8 mouse cellular contexts compared by ENCODE assay signal in the genomic region with DNA sequence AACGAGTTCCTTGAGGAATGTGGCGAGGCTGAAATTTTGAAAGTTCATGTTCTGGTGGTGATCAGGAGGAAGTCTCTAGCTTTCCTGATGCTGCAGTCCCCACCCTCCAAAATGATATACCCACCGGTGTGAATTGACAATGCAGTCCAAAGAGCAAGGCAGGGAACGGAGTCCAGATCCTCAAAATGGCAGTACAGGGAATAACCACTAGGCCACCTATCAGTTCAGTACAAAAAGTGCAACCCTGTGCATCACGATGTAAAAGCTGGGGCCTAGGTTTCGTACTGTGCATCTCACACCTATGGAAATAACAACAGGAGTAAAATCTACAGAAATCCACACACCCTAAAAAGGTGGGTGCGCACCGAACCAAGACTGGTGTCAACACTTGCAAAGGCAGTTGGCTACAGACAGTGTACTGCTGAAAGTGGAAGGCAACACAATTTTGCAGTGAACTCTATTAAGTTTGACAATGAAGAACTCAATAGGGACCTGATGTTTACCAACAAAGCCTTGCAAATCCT. TPM values are rescaled to one million over a fixed set of nuclear protein-coding genes. Genes with fewer than 3 reads are reported as not detected.
DNase-seq lines count a peak whose midpoint lies in the region; ATAC-seq and TF ChIP-seq lines count a peak whose summit lies in the region.

No protein-coding gene starts in this region.

- H3K9ac ChIP-seq in limb, embryonic 15.5 days = no peak overlapping the region
- H3K9ac ChIP-seq in stomach, postnatal 0 days (ENCODE audit: low read length) = peak overlapping the region; percentile 23; the same call in 1 of the 2 replicates

- no peaks in the 10 kb centered on the region; the same call in none of the 2 replicates for H3K36me3 ChIP-seq in testis, adult 2 months (ENCODE audit: control insufficient read depth, insufficient read depth, low read length)
- H3K36me3 ChIP-seq in limb, embryonic 15.5 days = peaks cover 19% of the 10 kb centered on the region
- no peaks in the 10 kb centered on the region for H3K36me3 ChIP-seq in stomach, postnatal 0 days (ENCODE audit: control insufficient read depth, insufficient read depth, low read length)

- intact Hi-C loops in left cerebral cortex, postnatal 25 days (cut with DNase I) = no loop called here

- H3K4me3 ChIP-seq in testis, adult 2 months (ENCODE audit: control insufficient read depth, low read depth, low read length) = peak overlapping the region; percentile 88; the same call in 1 of the 2 replicates
- peak overlapping the region; percentile 98 for H3K4me3 ChIP-seq in limb, embryonic 15.5 days
- peak overlapping the region; percentile 98 for H3K4me3 ChIP-seq in stomach, postnatal 0 days (ENCODE audit: low read depth, low read length)

- no peaks in the 10 kb centered on the region for H3K9me3 ChIP-seq in limb, embryonic 15.5 days
- no peaks in the 10 kb centered on the region for H3K9me3 ChIP-seq in stomach, postnatal 0 days (ENCODE audit: control insufficient read depth, low read length)

- peak overlapping the region; percentile 62 for H3K4me2 ChIP-seq in limb, embryonic 15.5 days
- peak overlapping the region; percentile 66 for H3K4me2 ChIP-seq in stomach, postnatal 0 days (replicated peaks; ENCODE audit: low read depth)

- TF ChIP-seq EP300 in stomach, postnatal 0 days (optimal IDR thresholded peaks at IDR 0.05) = no peak

- no peak for ATAC-seq in limb, embryonic 15.5 days (ENCODE audit: insufficient number of reproducible peaks, low FRiP score, low TSS enrichment, low read depth)
- ATAC-seq in stomach, postnatal 0 days (ENCODE audit: low FRiP score, low TSS enrichment) = no peak

- no peak for TF ChIP-seq POLR2A in testis, adult 2 months (IDR thresholded peaks at IDR 0.05; ENCODE audit: control insufficient read depth, low read depth, low read length)

- peak; percentile 33 for DNase-seq in cerebellum, adult 9-10 months
- no peak for DNase-seq in cerebellum, postnatal 10 days
- DNase-seq in testis, postnatal 10 days (ENCODE audit: low spot score) = no peak
- DNase-seq in stomach, postnatal 0 days (ENCODE audit: low spot score) = no peak
- no peak for DNase-seq in left cerebral cortex, postnatal 25 days (ENCODE audit: low spot score in 2 of 2)
- DNase-seq in frontal cortex, postnatal 25 days (ENCODE audit: low spot score in 2 of 2) = no peak

- 75% methylated on average over 8 of the region's 8 CpGs for WGBS in limb, embryonic 15.5 days
- 74% methylated on average over 8 of the region's 8 CpGs for WGBS in stomach, postnatal 0 days

- peaks cover 4% of the 10 kb centered on the region for H3K4me1 ChIP-seq in testis, adult 2 months (ENCODE audit: control insufficient read depth, insufficient read depth, low read length)
- H3K4me1 ChIP-seq in limb, embryonic 15.5 days = peaks cover 25% of the 10 kb centered on the region
- peaks cover 12% of the 10 kb centered on the region; the same call in 1 of the 2 replicates for H3K4me1 ChIP-seq in stomach, postnatal 0 days (replicated peaks; ENCODE audit: control insufficient read depth, insufficient read depth)

- no peak overlapping the region for H3K27ac ChIP-seq in testis, adult 2 months (ENCODE audit: control insufficient read depth, insufficient read depth, low read depth, low read length)
- no peak overlapping the region for H3K27ac ChIP-seq in limb, embryonic 15.5 days
- H3K27ac ChIP-seq in stomach, postnatal 0 days (replicated peaks) = no peak overlapping the region

- H3K27me3 ChIP-seq in testis, adult 2 months (ENCODE audit: control insufficient read depth, insufficient read depth, low read length) = no peaks in the 10 kb centered on the region
- H3K27me3 ChIP-seq in limb, embryonic 15.5 days = no peaks in the 10 kb centered on the region
- no peaks in the 10 kb centered on the region for H3K27me3 ChIP-seq in stomach, postnatal 0 days (ENCODE audit: control insufficient read depth, insufficient read depth, low read length)

- TF ChIP-seq CTCF in testis, adult 2 months (IDR thresholded peaks at IDR 0.05; ENCODE audit: control insufficient read depth, insufficient read depth, insufficient replicate concordance, low read depth, low read length) = no peak
- TF ChIP-seq CTCF in stomach, postnatal 0 days (IDR thresholded peaks at IDR 0.05; ENCODE audit: low read depth) = peak; percentile 20

RNA-seq across cellular contexts. Expression of a gene that starts 2.4 kb away (rescaled TPM):
- polyA plus RNA-seq in testis, adult 2 months (2012; rRNA removed) = 23.8 and 26.7 TPM in 2 replicates
- 3.1 and 3.6 TPM in 2 replicates for polyA plus RNA-seq in limb, embryonic 15.5 days (2015; fragmentation: Nextera tagmentation; extraction: Ambion mirVana)
- 5.2 and 6.0 TPM in 2 replicates for polyA plus RNA-seq in stomach, postnatal 0 days (2015; fragmentation: Nextera tagmentation; extraction: Ambion mirVana)
- 10 to 100 TPM; 79.6 to 83.3 TPM for total RNA-seq in left cerebral cortex, postnatal 25 days (2021)

RNA-seq across cellular contexts. Expression of a gene that starts 25.6 kb away (rescaled TPM):
- polyA plus RNA-seq in testis, adult 2 months (2012; rRNA removed) = 14.0 and 20.7 TPM in 2 replicates
- polyA plus RNA-seq in limb, embryonic 15.5 days (2015; fragmentation: Nextera tagmentation; extraction: Ambion mirVana) = 13.4 and 17.7 TPM in 2 replicates
- polyA plus RNA-seq in stomach, postnatal 0 days (2015; fragmentation: Nextera tagmentation; extraction: Ambion mirVana) = 4.9 and 5.5 TPM in 2 replicates
- total RNA-seq in left cerebral cortex, postnatal 25 days (2021) = 10 to 100 TPM; 33.6 to 38.8 TPM

RNA-seq across cellular contexts. Expression of a gene that starts 25.9 kb away (rescaled TPM):
- 30.2 and 35.8 TPM in 2 replicates for polyA plus RNA-seq in testis, adult 2 months (2012; rRNA removed)
- polyA plus RNA-seq in limb, embryonic 15.5 days (2015; fragmentation: Nextera tagmentation; extraction: Ambion mirVana) = 90.4 and 92.1 TPM in 2 replicates
- 126 and 138 TPM in 2 replicates for polyA plus RNA-seq in stomach, postnatal 0 days (2015; fragmentation: Nextera tagmentation; extraction: Ambion mirVana)
- 10 to 100 TPM; 54.6 to 55.4 TPM for total RNA-seq in left cerebral cortex, postnatal 25 days (2021)

RNA-seq across cellular contexts. Expression of a gene that starts 25.9 kb away (rescaled TPM):
- 33.8 and 41.3 TPM in 2 replicates for polyA plus RNA-seq in testis, adult 2 months (2012; rRNA removed)
- 5.5 and 6.8 TPM in 2 replicates for polyA plus RNA-seq in limb, embryonic 15.5 days (2015; fragmentation: Nextera tagmentation; extraction: Ambion mirVana)
- 6.3 and 8.1 TPM in 2 replicates for polyA plus RNA-seq in stomach, postnatal 0 days (2015; fragmentation: Nextera tagmentation; extraction: Ambion mirVana)
- total RNA-seq in left cerebral cortex, postnatal 25 days (2021) = 10 to 100 TPM; 15.4 to 16.6 TPM
